Mouse (Mus musculus) midbrain, embryonic 13.5 days (tissue): ENCODE results near the gene Stx18. TPM values are rescaled to one million over a fixed set of nuclear protein-coding genes. Genes with fewer than 3 reads are reported as not detected.
A peak's percentile ranks its signal among the peaks of the same experiment; 100 is the strongest.

Experiments
- ATAC-seq: fragments of 200-750 bp; cut with Nextera tagmentation; 2 replicates; pipeline ENCODE4 v1.8.0; 2017; ENCODE audit warnings: mild to moderate bottlenecking, moderate TSS enrichment, moderate library complexity
- H3K27ac ChIP-seq: fragments of 300-500 bp; sonication (generic); 2 replicates; pipeline ENCODE4 v1.5.1; 2015; ENCODE audit warnings: inconsistent platforms, mild to moderate bottlenecking, moderate library complexity
- H3K27me3 ChIP-seq: fragments of 300-500 bp; sonication (generic); 2 replicates; pipeline ENCODE4 v1.6.1; 2015; ENCODE audit warnings: mild to moderate bottlenecking, inconsistent platforms
- H3K36me3 ChIP-seq: fragments of 300-500 bp; sonication (generic); 2 replicates; pipeline ENCODE4 v1.6.1; 2015; ENCODE audit warnings: mild to moderate bottlenecking, inconsistent platforms
- H3K4me1 ChIP-seq: fragments of 300-500 bp; sonication (generic); replicated peaks from 2 replicates; pipeline ENCODE4 v1.6.1; 2015; ENCODE audit warnings: inconsistent platforms
- H3K4me2 ChIP-seq: fragments of 300-500 bp; sonication (generic); replicated peaks from 2 replicates; pipeline ENCODE4 v1.6.1; 2015; ENCODE audit warnings: moderate library complexity, mild to moderate bottlenecking, inconsistent platforms
- H3K4me3 ChIP-seq: fragments of 300-500 bp; sonication (generic); replicated peaks from 2 replicates; pipeline ENCODE4 v1.5.1; 2015; ENCODE audit warnings: mild to moderate bottlenecking, inconsistent platforms
- H3K9ac ChIP-seq: fragments of 300-500 bp; sonication (generic); replicated peaks from 2 replicates; pipeline ENCODE4 v1.6.1; 2015; ENCODE audit warnings: mild to moderate bottlenecking, inconsistent platforms
- H3K9me3 ChIP-seq: fragments of 300-500 bp; sonication (generic); 2 replicates; pipeline ENCODE4 v1.6.1; 2016; ENCODE audit warnings: mild to moderate bottlenecking, inconsistent platforms
- WGBS: fragments of 180-500 bp; shearing (Covaris S2); methylation state at CpG from one replicate; pipeline ENCODE4 v1.1.7; 2015; 5-methylcytosine and 5-hydroxymethylcytosine counted together
- polyA plus RNA-seq: library from polyadenylated mRNA; unstranded; fragments of >200 nt; fragmentation: Nextera tagmentation; extraction: Ambion mirVana; gene quantifications from 2 replicates; pipeline ENCODE4 v1.2.1, GENCODE M21; 2015

Gene Stx18
- polyA plus RNA-seq, 1 experiment from 2014 or later, result 36.5 TPM

DNA sequence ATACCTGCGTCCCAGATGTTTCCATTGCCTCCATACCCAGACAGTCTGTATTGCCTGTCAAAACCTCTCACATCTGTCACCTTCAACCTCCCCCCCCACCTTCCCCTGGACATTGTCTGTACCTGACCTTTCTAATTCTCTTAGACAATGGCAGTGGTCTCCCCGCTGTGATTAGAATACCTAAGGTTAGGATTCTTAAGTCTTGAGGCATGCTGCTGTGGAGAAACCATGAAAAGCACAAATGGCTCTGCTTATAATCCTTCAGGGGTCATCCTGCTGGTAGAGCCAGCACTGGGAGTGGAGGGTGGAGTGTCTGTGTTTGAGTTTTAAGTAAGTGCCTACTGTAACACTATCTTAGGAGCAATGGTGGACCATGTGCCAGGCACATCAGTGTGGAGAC, 64.4 kb downstream of the Stx18 start:
- Histone ChIP-seq H3K4me3 (no peak overlapping the region), H3K9me3 (no peaks in the 10 kb centered on the region), H3K27me3 (no peaks in the 10 kb centered on the region), H3K36me3 (peaks cover 18% of the 10 kb centered on the region; the same call in 1 of the 2 replicates), H3K9ac (no peak overlapping the region), H3K27ac (no peak overlapping the region), H3K4me2 (no peak overlapping the region), H3K4me1 (no peaks in the 10 kb centered on the region)
- ATAC-seq, result no peak
- 80% methylated on average over 2 of the region's 2 CpGs for WGBS

DNA sequence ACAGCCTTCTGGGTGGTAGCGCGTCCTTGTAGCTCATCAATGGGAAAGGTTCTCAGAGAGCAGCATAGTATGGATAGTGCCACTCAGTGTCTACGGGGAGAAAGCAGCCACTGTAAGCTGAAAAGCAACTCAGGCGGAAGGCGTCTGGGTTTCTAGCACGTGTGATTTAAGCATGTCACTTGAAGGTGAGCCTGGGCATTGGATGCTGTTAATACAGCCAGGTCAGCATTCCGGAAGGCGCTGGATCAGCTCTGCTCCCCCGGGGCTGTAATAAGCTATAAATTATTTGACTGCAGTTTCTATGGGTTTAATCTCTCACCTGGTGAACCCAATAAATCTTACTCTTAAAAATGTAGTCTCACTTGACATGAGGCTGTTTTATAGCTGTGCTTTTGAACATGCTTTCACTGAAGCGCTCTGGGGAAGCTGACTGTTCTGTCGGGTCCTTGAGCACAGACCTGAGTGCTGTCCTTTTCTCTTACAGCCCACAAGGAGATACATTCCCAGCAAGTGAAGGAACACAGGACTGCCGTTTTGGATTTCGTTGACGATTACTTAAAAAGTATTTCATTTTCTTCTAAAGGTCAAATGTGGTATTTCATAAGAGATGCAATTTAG, 67.6 kb downstream of the Stx18 start:
- H3K4me2 ChIP-seq, result no peak overlapping the region
- peaks cover 30% of the 10 kb centered on the region for H3K36me3 ChIP-seq
- WGBS, result 92% methylated on average over 14 of the region's 14 CpGs
- no peak overlapping the region for H3K4me3 ChIP-seq
- no peak overlapping the region for H3K27ac ChIP-seq
- no peaks in the 10 kb centered on the region for H3K9me3 ChIP-seq
- no peak overlapping the region for H3K9ac ChIP-seq
- H3K27me3 ChIP-seq, result no peaks in the 10 kb centered on the region
- H3K4me1 ChIP-seq, result no peaks in the 10 kb centered on the region
- no peak for ATAC-seq

DNA sequence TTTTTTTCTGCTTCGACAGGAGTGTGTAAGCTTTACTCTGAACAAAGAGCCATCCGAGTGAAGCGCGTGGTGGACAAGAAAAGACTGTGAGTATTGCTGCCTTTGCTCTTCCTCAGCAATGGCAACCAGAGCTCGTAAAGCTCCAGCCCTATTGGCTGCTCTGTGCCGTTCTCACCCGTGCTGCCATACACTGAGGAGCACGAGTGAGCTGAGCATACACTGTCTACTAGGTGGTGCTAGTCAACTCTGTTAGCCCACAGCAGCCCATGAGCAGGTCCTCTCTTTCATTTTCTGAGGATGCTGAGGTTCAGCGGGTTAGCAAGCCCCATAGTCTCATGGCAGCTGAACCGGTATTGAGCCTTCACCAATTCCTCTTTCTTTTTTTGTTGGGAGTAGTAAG, 68.3 kb downstream of the Stx18 start:
- Histone ChIP-seq H3K27me3 (no peaks in the 10 kb centered on the region), H3K4me3 (no peak overlapping the region), H3K36me3 (peaks cover 30% of the 10 kb centered on the region), H3K4me1 (no peaks in the 10 kb centered on the region), H3K27ac (no peak overlapping the region), H3K9ac (no peak overlapping the region), H3K4me2 (no peak overlapping the region), H3K9me3 (no peaks in the 10 kb centered on the region)
- ATAC-seq, result no peak
- 92% methylated on average over 10 of the region's 10 CpGs for WGBS

DNA sequence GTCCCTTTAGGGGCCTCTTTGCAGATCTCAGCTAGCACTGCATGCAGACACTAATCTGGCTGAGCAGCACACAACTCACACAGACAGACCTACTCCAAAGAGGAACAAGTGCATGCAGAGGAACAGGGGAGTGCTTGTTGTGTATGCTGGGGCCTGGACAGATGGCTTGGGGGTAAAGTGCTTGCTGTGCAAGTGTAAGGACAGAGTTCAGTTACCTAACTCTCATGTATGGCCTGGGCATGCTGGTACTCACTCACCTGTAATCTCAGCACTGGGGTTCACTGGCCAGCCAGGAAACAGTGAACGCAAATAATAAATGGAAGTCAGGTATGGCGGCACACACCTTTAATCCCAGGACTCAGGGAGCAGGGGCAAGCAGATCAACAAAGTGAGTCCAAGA, 76.0 kb downstream of the Stx18 start:
- ATAC-seq, result no peak

DNA sequence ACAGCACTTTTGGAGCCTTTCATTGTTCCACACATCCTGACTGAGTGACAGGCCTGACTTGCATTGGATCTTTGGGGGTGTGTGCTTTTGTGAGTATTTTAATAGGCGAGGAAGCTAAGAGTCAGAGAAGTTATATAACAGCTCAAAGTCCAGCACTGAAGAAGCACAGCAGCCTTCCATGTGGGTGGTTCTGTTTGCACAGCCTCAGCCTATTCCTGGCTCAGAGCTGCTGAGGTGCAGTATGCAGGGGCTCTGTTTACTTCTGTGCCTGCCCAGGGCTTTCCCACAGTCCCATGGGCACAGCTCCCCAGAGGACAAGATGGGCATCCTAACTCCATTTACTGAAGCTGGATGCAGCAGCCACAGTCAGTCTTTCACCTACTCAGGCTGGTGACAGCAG, 78.5 kb downstream of the Stx18 start:
- Histone ChIP-seq H3K9ac (no peak overlapping the region), H3K27ac (no peak overlapping the region), H3K27me3 (no peaks in the 10 kb centered on the region), H3K9me3 (no peaks in the 10 kb centered on the region), H3K36me3 (peaks cover 37% of the 10 kb centered on the region), H3K4me1 (no peaks in the 10 kb centered on the region), H3K4me3 (no peak overlapping the region), H3K4me2 (no peak overlapping the region)
- ATAC-seq, result no peak
- WGBS, result 85% methylated on average over 1 of the region's 1 CpGs

More for the DNA sequence above, 76.0 kb downstream of the Stx18 start:
- no peaks in the 10 kb centered on the region for H3K9me3 ChIP-seq
- H3K9ac ChIP-seq, result no peak overlapping the region
- H3K27me3 ChIP-seq, result no peaks in the 10 kb centered on the region
- H3K27ac ChIP-seq, result no peak overlapping the region
- no peak overlapping the region for H3K4me3 ChIP-seq
- no peaks in the 10 kb centered on the region for H3K4me1 ChIP-seq
- peaks cover 41% of the 10 kb centered on the region for H3K36me3 ChIP-seq
- 97% methylated on average over 2 of the region's 2 CpGs for WGBS
- no peak overlapping the region for H3K4me2 ChIP-seq

DNA sequence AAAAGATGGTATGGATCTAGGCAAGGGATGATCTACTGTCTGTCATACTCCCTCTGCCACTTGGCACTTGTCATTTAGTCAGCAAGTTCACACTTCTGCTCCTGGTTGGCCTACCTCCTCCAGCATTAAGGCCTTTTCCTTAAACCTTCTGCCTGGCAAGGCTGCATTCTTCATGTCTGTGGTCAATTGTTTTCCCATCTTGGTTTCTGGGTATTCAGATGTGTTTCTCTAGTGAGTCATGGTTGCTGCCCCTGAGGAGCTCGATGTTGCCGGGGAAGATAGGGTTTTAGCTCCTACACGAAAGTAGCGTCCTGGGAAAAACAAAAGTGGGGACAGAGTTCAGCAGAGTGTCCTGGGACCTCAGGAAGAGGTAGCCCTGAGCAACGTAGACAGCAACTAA, 80.7 kb downstream of the Stx18 start:
- 94% methylated on average over 5 of the region's 5 CpGs for WGBS
- H3K4me3 ChIP-seq, result no peak overlapping the region
- H3K27ac ChIP-seq, result no peak overlapping the region
- no peaks in the 10 kb centered on the region for H3K27me3 ChIP-seq
- H3K36me3 ChIP-seq, result peaks cover 37% of the 10 kb centered on the region
- H3K4me2 ChIP-seq, result no peak overlapping the region
- H3K9ac ChIP-seq, result no peak overlapping the region
- H3K4me1 ChIP-seq, result no peaks in the 10 kb centered on the region
- no peaks in the 10 kb centered on the region for H3K9me3 ChIP-seq
- ATAC-seq, result no peak

DNA sequence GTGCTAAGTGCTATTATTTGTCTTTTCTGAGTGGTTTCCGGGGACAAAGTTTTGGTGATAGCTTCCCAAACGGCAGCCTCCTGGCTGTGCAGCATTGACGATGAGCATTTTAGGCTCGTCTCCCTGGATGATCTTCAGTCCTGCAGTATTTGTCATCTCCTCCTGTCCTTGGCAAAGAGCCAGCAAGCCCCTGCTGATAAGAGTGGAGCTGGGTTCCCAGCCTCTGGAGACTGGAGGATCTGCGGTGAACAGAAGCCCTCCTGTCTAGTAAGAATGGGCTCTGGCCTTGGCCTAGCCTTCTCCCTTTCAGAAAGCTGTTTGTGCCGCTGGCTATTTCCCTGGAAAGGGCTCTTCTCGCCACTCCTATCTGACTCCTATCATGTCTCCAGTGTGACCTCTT, 83.2 kb downstream of the Stx18 start:
- whole genome bisulfite sequencing, result 88% methylated on average over 7 of the region's 7 CpGs
- no peak for ATAC-seq
- Histone ChIP-seq H3K4me1 (no peaks in the 10 kb centered on the region), H3K4me2 (no peak overlapping the region), H3K9me3 (no peaks in the 10 kb centered on the region), H3K9ac (no peak overlapping the region), H3K36me3 (peaks cover 27% of the 10 kb centered on the region), H3K27me3 (no peaks in the 10 kb centered on the region), H3K27ac (no peak overlapping the region), H3K4me3 (no peak overlapping the region)

DNA sequence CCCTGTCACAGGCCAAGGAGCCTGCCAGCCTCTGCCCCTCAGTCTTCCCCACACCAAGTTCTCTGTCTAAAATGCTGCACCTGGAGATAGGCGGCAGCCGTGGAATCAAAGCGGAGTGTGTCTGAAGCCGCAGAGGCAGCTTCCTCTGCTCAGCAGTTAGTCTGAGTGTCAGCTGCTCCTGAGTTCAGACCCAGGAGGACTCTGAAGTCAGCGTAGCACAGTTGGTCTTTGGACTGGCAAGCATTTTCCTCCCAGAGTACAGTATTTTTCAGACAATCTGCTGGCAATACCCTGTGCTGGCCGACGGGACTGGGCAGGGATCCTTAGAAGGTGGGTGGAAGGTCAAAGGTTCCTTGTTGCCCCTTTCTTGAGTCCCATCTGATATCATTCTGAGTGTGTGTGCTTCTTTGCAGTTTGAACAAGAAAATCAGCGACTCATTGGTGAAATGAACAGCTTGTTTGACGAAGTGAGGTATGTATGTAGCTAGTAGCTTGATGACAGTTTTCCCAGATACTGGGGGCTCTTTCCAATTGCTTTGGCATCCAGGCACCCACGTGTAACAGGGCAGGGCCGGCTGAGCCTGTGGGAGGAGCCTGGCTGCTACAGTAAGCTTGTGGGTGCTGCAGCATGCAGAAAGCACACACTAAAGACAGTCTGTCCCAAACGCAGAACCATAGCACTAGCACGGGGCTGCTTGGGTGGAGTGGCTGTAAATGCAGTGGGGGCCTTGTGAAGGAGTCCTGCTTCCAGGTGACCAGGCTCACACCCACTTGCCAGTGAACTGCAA, 88.2 kb downstream of the Stx18 start:
- no peaks in the 10 kb centered on the region for H3K27me3 ChIP-seq
- 87% methylated on average over 13 of the region's 13 CpGs for WGBS
- no peak for ATAC-seq
- H3K36me3 ChIP-seq, result peaks cover 24% of the 10 kb centered on the region
- H3K4me1 ChIP-seq, result no peaks in the 10 kb centered on the region
- no peak overlapping the region for H3K4me3 ChIP-seq
- no peaks in the 10 kb centered on the region for H3K9me3 ChIP-seq
- no peak overlapping the region for H3K4me2 ChIP-seq
- H3K9ac ChIP-seq, result no peak overlapping the region
- H3K27ac ChIP-seq, result no peak overlapping the region

DNA sequence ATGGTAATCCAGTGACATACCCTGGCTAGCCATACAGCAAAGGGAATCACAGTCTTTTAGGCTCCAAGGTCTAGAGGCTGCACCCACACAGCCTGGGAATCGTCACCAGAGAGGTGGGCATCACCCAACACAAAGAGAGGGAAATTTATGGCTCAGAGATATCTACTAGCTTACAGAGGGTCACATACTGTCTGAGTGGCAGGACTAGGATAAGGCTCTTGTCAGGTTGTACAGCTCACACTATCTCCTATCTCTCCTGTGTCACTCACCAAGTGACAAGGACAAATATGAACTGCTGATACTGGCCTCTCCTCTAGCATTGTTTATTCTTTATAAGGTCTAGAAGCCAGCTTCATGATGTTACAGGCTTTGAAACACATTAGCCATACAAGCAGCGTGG, 90.8 kb downstream of the Stx18 start:
- Histone ChIP-seq H3K36me3 (peaks cover 24% of the 10 kb centered on the region), H3K4me3 (no peak overlapping the region), H3K9ac (no peak overlapping the region), H3K27me3 (no peaks in the 10 kb centered on the region), H3K9me3 (no peaks in the 10 kb centered on the region), H3K27ac (no peak overlapping the region), H3K4me2 (no peak overlapping the region), H3K4me1 (no peaks in the 10 kb centered on the region)
- WGBS, result 99% methylated on average over 2 of the region's 2 CpGs
- no peak for ATAC-seq

DNA sequence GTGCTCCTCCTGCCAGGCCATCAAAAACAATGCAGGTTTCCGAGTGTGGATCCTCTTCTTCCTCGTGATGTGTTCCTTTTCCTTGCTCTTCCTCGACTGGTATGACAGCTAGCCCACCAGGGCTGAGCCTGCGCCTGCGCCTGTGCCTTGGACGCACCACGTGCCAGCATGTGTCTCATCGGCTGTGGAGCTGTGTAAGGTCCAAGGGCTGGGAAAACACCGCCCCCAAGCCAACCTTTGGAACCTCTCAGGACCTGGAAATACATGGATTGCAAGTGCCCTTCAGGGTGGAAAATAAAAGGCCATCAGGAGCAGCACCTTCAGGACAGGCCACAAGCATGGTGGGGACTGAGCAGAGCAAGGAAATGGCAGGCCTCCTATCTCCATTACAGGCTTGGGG, 97.7 kb downstream of the Stx18 start:
- H3K4me3 ChIP-seq, result no peak overlapping the region
- H3K4me2 ChIP-seq, result no peak overlapping the region
- peaks cover 68% of the 10 kb centered on the region for H3K36me3 ChIP-seq
- WGBS, result 96% methylated on average over 9 of the region's 9 CpGs
- H3K27ac ChIP-seq, result no peak overlapping the region
- no peak overlapping the region for H3K9ac ChIP-seq
- no peaks in the 10 kb centered on the region for H3K27me3 ChIP-seq
- H3K4me1 ChIP-seq, result no peaks in the 10 kb centered on the region
- ATAC-seq, result 0 out of 2 replicates have a peak, but pooled peaks have one; percentile 35
- no peaks in the 10 kb centered on the region for H3K9me3 ChIP-seq

DNA sequence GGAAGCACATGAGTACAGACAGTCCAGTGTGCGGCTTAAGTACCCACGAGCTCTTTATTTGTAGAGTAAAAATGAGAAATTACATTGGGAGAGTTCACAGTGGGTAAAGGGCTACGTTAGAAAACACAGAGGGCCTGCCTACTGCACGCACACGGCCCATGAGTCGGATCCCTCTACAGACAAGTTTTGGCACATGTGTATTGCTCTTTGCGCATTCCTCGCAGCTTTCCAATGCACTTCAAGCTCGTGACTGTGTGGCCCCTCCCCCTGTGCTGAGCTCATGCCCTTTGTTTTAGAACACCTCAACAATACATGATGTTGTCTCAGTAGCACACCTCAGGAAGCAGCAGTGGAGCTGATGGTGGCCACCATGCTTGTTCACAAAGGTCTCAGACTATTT, 98.6 kb downstream of the Stx18 start:
- no peak overlapping the region for H3K27ac ChIP-seq
- H3K27me3 ChIP-seq, result no peaks in the 10 kb centered on the region
- no peaks in the 10 kb centered on the region for H3K9me3 ChIP-seq
- no peak overlapping the region for H3K9ac ChIP-seq
- H3K4me2 ChIP-seq, result no peak overlapping the region
- ATAC-seq, result no peak; the same call in 1 of the 2 replicates
- peaks cover 77% of the 10 kb centered on the region for H3K36me3 ChIP-seq
- 94% methylated on average over 9 of the region's 9 CpGs for WGBS
- no peaks in the 10 kb centered on the region for H3K4me1 ChIP-seq
- no peak overlapping the region for H3K4me3 ChIP-seq

DNA sequence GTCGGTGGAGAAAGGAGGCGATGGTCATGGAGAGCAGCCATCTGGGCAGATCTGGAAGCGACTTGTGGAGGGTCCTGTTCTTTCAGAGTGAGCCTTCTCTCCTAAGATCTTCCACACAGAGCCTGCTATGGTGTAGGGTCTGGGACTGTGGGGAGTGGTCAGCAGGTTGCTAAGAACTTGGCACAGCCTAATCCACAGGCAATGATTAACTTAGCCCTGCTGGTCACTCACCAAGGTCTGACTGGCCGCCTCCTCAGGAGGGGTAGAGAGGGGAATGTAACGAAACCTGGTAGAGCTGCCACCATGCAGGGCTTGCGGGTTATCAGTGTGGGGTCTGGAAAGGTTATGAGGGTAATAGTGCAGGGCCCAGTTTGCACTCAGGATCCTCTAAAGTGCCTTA, 102.4 kb downstream of the Stx18 start:
- WGBS, result 94% methylated on average over 6 of the region's 6 CpGs
- Histone ChIP-seq H3K9ac (no peak overlapping the region), H3K4me2 (no peak overlapping the region), H3K27me3 (no peaks in the 10 kb centered on the region), H3K9me3 (no peaks in the 10 kb centered on the region), H3K36me3 (peaks cover 99% of the 10 kb centered on the region), H3K4me1 (no peaks in the 10 kb centered on the region), H3K27ac (no peak overlapping the region), H3K4me3 (no peak overlapping the region)
- ATAC-seq, result no peak
